Mouse (Mus musculus) limb, embryonic 11.5 days (tissue): ENCODE results near the gene Acox1. TPM values are rescaled to one million over a fixed set of nuclear protein-coding genes. Genes with fewer than 3 reads are reported as not detected.

Experiments
- ATAC-seq: fragments of 200-750 bp; cut with Nextera tagmentation; 2 replicates; pipeline ENCODE4 v1.8.0; 2017; ENCODE audit warnings: low read depth; ENCODE audit not compliant: insufficient number of reproducible peaks, low FRiP score, low TSS enrichment
- DNase-seq: peaks from one replicate; pipeline ENCODE4 v3.0.0-alpha.2; 2015; ENCODE audit warnings: low spot score
- H3K27ac ChIP-seq: fragments of 300-500 bp; sonication (generic); replicated peaks from 2 replicates; pipeline ENCODE4 v1.5.1; 2014; ENCODE audit warnings: low read depth, mild to moderate bottlenecking, low read length
- H3K27me3 ChIP-seq: fragments of 300-500 bp; sonication (generic); 2 replicates; pipeline ENCODE4 v1.6.1; 2014; ENCODE audit warnings: mild to moderate bottlenecking, low read length, mixed read lengths; ENCODE audit not compliant: control insufficient read depth, insufficient read depth
- H3K36me3 ChIP-seq: fragments of 300-500 bp; sonication (generic); 2 replicates; pipeline ENCODE4 v1.6.1; 2014; ENCODE audit warnings: mild to moderate bottlenecking, low read length, moderate library complexity, mixed read lengths; ENCODE audit not compliant: control insufficient read depth, insufficient read depth
- H3K4me1 ChIP-seq: fragments of 300-500 bp; sonication (generic); 2 replicates; pipeline ENCODE4 v1.6.1; 2014; ENCODE audit warnings: low read length, mixed read lengths; ENCODE audit not compliant: control insufficient read depth, insufficient read depth
- H3K4me2 ChIP-seq: fragments of 300-500 bp; sonication (generic); 2 replicates; pipeline ENCODE4 v1.6.1; 2014; ENCODE audit warnings: low read depth, mild to moderate bottlenecking, moderate library complexity; ENCODE audit not compliant: severe bottlenecking
- H3K4me3 ChIP-seq: fragments of 300-500 bp; sonication (generic); 2 replicates; pipeline ENCODE4 v1.5.1; 2014; ENCODE audit warnings: low read depth, low read length
- H3K9ac ChIP-seq: fragments of 300-500 bp; sonication (generic); 2 replicates; pipeline ENCODE4 v1.6.1; 2014; ENCODE audit warnings: mild to moderate bottlenecking, low read length
- H3K9me3 ChIP-seq: fragments of 300-500 bp; sonication (generic); 2 replicates; pipeline ENCODE4 v1.6.1; 2016; ENCODE audit warnings: low read length; ENCODE audit not compliant: control insufficient read depth
- WGBS: fragments of 180-500 bp; shearing (Covaris S2); extraction: QIAGEN DNeasy Blood & Tissue Kit; methylation state at CpG from one replicate; pipeline ENCODE4 v1.1.7; 2014; 5-methylcytosine and 5-hydroxymethylcytosine counted together
- polyA plus RNA-seq: library from polyadenylated mRNA; unstranded; fragments of >200 nt; fragmentation: Nextera tagmentation; extraction: Ambion mirVana; gene quantifications from 2 replicates; pipeline ENCODE4 v1.2.1, GENCODE M21; 2014

Gene Acox1
- polyA plus RNA-seq: 19.1 and 19.4 TPM in 2 replicates

- peak within 1 kb of the TSS; percentile 82 for H3K4me2 ChIP-seq
- H3K9me3 ChIP-seq: no peaks in the 10 kb centered on the region
- peak within 1 kb of the TSS; percentile 82 for H3K4me3 ChIP-seq
- peak; percentile 96 for ATAC-seq
- H3K27me3 ChIP-seq: no peaks in the 10 kb centered on the region
- under 1% methylated on average over 62 of the region's 62 CpGs for WGBS
- 0 out of 2 replicates have a peak, but pooled peaks cover 3% of the 10 kb centered on the region for H3K4me1 ChIP-seq
- H3K27ac ChIP-seq: peak within 1 kb of the TSS; percentile 89
- peak; percentile 96 for DNase-seq
- H3K9ac ChIP-seq: peak within 1 kb of the TSS; percentile 89
- H3K36me3 ChIP-seq: peaks cover 4% of the 10 kb centered on the region; the same call in 1 of the 2 replicates
These were observed at the start of gene Acox1, which contains the start of gene Ten1 for GRCm38 (mm10) chr11:116198639-116199531. Gene Acox1, minus strand, starts transcription at chr11:116199045. Gene Ten1, plus strand, starts transcription at chr11:116198855.

- Histone ChIP-seq H3K9ac (no peak overlapping the region), H3K4me1 (peaks cover 4% of the 10 kb centered on the region; the same call in 1 of the 2 replicates), H3K9me3 (no peaks in the 10 kb centered on the region), H3K4me3 (no peak overlapping the region), H3K36me3 (peaks cover 49% of the 10 kb centered on the region), H3K27me3 (no peaks in the 10 kb centered on the region), H3K27ac (no peak overlapping the region), H3K4me2 (no peak overlapping the region)
- no peak for DNase-seq
- WGBS: 77% methylated on average over 14 of the region's 14 CpGs
- ATAC-seq: no peak
These were observed 48.8 kb upstream of the Acox1 start for GRCm38 (mm10) chr11:116247502-116248222.

- 65% methylated on average over 6 of the region's 6 CpGs for WGBS
- Histone ChIP-seq H3K36me3 (peaks cover 35% of the 10 kb centered on the region), H3K9me3 (no peaks in the 10 kb centered on the region), H3K4me3 (no peak overlapping the region), H3K27me3 (no peaks in the 10 kb centered on the region), H3K4me2 (no peak overlapping the region), H3K4me1 (peaks cover 15% of the 10 kb centered on the region), H3K9ac (no peak overlapping the region), H3K27ac (no peak overlapping the region)
- DNase-seq: no peak
- ATAC-seq: no peak
These were observed 46.8 kb upstream of the Acox1 start for GRCm38 (mm10) chr11:116245616-116246015.

DNA sequence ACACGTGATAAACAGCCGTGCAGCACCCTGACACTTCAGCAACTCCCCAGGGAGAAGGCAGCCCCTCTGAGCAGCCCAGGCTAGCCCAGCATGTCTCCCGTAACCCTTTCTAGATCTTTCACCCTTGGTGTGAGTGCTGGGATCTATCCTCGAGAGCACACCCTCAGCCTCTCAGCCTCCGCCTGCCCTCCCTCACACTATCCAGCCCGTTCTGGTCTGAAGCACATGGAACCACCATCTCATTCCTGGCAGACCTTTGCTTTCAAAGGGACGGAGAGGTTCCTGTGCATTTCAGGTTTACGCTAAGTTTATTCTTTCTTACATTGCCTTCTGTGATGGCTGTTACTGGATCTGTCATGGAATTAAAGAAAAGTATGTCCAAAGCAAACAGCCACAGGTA lies 45.7 kb upstream of the Acox1 start:
- no peaks in the 10 kb centered on the region for H3K9me3 ChIP-seq
- no peak for ATAC-seq
- H3K4me3 ChIP-seq: no peak overlapping the region
- no peaks in the 10 kb centered on the region for H3K27me3 ChIP-seq
- H3K36me3 ChIP-seq: peaks cover 25% of the 10 kb centered on the region
- no peak overlapping the region for H3K27ac ChIP-seq
- H3K4me1 ChIP-seq: peaks cover 17% of the 10 kb centered on the region
- DNase-seq: no peak
- H3K9ac ChIP-seq: no peak overlapping the region
- no peak overlapping the region for H3K4me2 ChIP-seq
- 68% methylated on average over 8 of the region's 8 CpGs for WGBS

GRCm38 (mm10) chr11:116241744-116242235 lies 42.9 kb upstream of the Acox1 start:
- Histone ChIP-seq H3K9me3 (no peaks in the 10 kb centered on the region), H3K4me2 (no peak overlapping the region), H3K27me3 (peaks cover 16% of the 10 kb centered on the region), H3K9ac (peak overlapping the region; percentile 18), H3K36me3 (peaks cover 12% of the 10 kb centered on the region; the same call in 1 of the 2 replicates), H3K4me3 (no peak overlapping the region), H3K4me1 (peaks cover 21% of the 10 kb centered on the region), H3K27ac (peak overlapping the region; percentile 78)
- DNase-seq: peak; percentile 81
- WGBS: 4% methylated on average over 12 of the region's 12 CpGs
- peak; percentile 58 for ATAC-seq

DNA sequence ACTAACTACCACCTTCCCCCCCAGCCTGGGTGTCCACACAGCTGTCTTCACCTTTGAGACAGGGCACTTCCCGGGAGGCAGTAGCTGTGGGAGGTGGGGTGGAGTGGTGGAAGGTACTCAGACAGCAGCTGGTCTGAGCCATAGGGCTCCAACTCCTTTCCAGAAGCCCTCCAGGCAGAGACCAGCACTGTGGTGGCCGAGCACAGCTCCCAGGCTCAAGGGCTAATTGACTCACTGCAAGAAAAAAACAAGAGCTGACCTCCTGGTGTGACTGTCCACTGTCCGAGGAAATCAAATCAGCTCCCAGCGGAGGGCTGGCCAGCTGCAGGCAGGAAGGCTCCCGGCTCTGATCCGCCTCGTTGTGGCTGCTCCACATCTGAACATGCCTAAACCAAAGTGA lies 41.0 kb upstream of the Acox1 start:
- peak; percentile 47 for DNase-seq
- H3K27ac ChIP-seq: no peak overlapping the region
- ATAC-seq: no peak

DNA sequence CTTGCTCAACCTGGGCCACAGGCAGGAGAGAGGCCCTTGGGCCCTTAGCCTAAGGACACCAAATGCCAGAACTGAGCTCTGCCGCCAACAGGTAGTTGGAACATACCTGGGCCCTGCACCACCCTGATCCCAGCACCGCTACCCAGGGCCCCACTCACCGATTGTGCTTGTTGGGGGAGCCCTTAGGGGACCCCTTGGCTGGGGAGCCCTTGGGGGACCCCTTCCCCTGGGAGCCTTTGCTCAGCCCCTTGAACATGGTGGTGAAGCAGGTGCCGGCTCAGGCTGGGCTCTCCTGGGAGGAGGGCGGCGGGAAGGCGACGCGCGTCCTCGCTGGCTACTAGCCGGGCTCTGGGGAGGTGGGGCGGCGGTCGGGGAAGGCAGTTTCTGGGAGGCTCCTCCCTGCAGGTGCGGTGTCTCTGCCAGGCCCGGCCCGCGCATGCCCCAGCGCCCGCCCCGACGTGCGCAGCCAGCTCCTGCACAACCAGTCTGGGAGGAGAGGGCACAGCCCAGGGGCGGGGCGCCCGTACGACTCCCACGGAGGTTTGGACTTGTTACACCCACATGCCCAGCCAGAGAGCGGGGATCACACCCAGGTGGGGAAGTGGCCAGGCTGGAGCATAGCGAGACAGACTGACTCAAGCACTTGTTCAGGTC lies 39.0 kb upstream of the Acox1 start, which contains the start of gene Evpl:
Gene Evpl, minus strand, starts transcription at position 336 of the 654 bp plus-strand sequence.
- 0 out of 2 replicates have a peak within 1 kb of the TSS, but pooled peaks have one; percentile 3 for H3K4me3 ChIP-seq
- no peak for ATAC-seq
- no peak for DNase-seq
- H3K36me3 ChIP-seq: no peaks in the 10 kb centered on the region
- peak within 1 kb of the TSS; percentile 17; the same call in 1 of the 2 replicates for H3K4me2 ChIP-seq
- H3K9ac ChIP-seq: peak within 1 kb of the TSS; percentile 30; the same call in 1 of the 2 replicates
- H3K27ac ChIP-seq: no peak within 1 kb of the TSS
- H3K4me1 ChIP-seq: peaks cover 19% of the 10 kb centered on the region
- WGBS: 14% methylated on average over 31 of the region's 31 CpGs
- no peaks in the 10 kb centered on the region for H3K9me3 ChIP-seq
- peaks cover 18% of the 10 kb centered on the region for H3K27me3 ChIP-seq

More for the DNA sequence above, 41.0 kb upstream of the Acox1 start:
- 5% methylated on average over 7 of the region's 7 CpGs for WGBS
- H3K4me3 ChIP-seq: no peak overlapping the region
- no peak overlapping the region for H3K9ac ChIP-seq
- no peak overlapping the region for H3K4me2 ChIP-seq
- H3K27me3 ChIP-seq: peaks cover 16% of the 10 kb centered on the region
- no peaks in the 10 kb centered on the region for H3K9me3 ChIP-seq
- peaks cover 21% of the 10 kb centered on the region for H3K4me1 ChIP-seq
- H3K36me3 ChIP-seq: peaks cover 3% of the 10 kb centered on the region; the same call in 1 of the 2 replicates
